Mouse (Mus musculus) embryonic facial prominence, embryonic 15.5 days (tissue): ENCODE data around the gene Myadml2. TPM values are rescaled to one million over a fixed set of nuclear protein-coding genes. Genes with fewer than 3 reads are reported as not detected.

Experiments used
- ATAC-seq: fragments of 200-750 bp; cut with Nextera tagmentation; 2 replicates; pipeline ENCODE4 v1.8.0; 2017; ENCODE audit warnings: low read depth, moderate TSS enrichment; ENCODE audit not compliant: insufficient number of reproducible peaks, low FRiP score, low TSS enrichment
- H3K27ac ChIP-seq: fragments of 300-500 bp; sonication (generic); replicated peaks from 2 replicates; pipeline ENCODE4 v1.5.1; 2015; ENCODE audit warnings: mild to moderate bottlenecking, inconsistent platforms
- H3K27me3 ChIP-seq: fragments of 300-500 bp; sonication (generic); 2 replicates; pipeline ENCODE4 v1.6.1; 2015; ENCODE audit warnings: inconsistent platforms
- H3K36me3 ChIP-seq: fragments of 300-500 bp; sonication (generic); 2 replicates; pipeline ENCODE4 v1.6.1; 2015; ENCODE audit warnings: mild to moderate bottlenecking, inconsistent platforms
- H3K4me1 ChIP-seq: fragments of 300-500 bp; sonication (generic); 2 replicates; pipeline ENCODE4 v1.6.1; 2015; ENCODE audit warnings: inconsistent platforms
- H3K4me2 ChIP-seq: fragments of 300-500 bp; sonication (generic); replicated peaks from 2 replicates; pipeline ENCODE4 v1.6.1; 2015; ENCODE audit warnings: mild to moderate bottlenecking, inconsistent platforms
- H3K4me3 ChIP-seq: fragments of 300-500 bp; sonication (generic); replicated peaks from 2 replicates; pipeline ENCODE4 v1.5.1; 2015; ENCODE audit warnings: mild to moderate bottlenecking, inconsistent platforms
- H3K9ac ChIP-seq: fragments of 300-500 bp; sonication (generic); 2 replicates; pipeline ENCODE4 v1.6.1; 2015; ENCODE audit warnings: inconsistent platforms
- H3K9me3 ChIP-seq: fragments of 300-500 bp; sonication (generic); replicated peaks from 2 replicates; pipeline ENCODE4 v1.6.1; 2016; ENCODE audit warnings: inconsistent platforms
- WGBS: fragments of 180-500 bp; shearing (Covaris S2); methylation state at CpG from one replicate; pipeline ENCODE4 v1.1.7; 2015; 5-methylcytosine and 5-hydroxymethylcytosine counted together
- polyA plus RNA-seq: library from polyadenylated mRNA; unstranded; fragments of >200 nt; fragmentation: Nextera tagmentation; extraction: Ambion mirVana; gene quantifications from 2 replicates; pipeline ENCODE4 v1.2.1, GENCODE M21; 2015

The Myadml2 gene
- polyA plus RNA-seq: 1.0 and 1.6 TPM in 2 replicates

DNA sequence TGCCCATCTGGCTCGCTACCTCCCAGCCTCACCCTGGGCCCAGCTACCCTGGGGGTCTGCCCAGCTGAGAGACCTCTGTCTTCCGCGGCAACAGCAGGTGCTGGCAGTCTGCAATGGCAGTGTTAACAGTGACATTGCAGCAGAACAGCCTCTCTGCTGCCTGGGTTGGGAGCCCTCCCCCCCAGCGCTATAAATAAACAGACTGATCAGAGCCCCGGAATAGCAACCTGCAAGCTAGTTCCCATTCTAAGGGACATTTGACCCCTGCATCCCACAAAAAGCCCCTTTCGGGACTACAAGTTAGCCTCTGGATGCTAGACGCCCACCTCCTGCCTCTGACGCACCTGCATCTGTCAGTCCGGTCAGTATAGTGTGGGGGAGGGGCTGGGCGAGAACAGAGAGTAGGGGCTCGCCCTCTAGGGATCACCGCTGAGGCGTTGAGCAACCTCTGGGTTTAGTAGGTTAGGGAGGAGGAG, at the start of gene Myadml2:
Myadml2 (minus strand) TSS at position 158 of the 476 bp plus-strand sequence.
- no peak within 1 kb of the TSS for H3K27ac ChIP-seq
- no peaks in the 10 kb centered on the region for H3K9me3 ChIP-seq
- H3K4me1 ChIP-seq: peaks cover 12% of the 10 kb centered on the region
- H3K27me3 ChIP-seq: peaks cover 11% of the 10 kb centered on the region
- peak within 1 kb of the TSS; percentile 8 for H3K4me2 ChIP-seq
- no peak for ATAC-seq
- 0 out of 2 replicates have a peak within 1 kb of the TSS, but pooled peaks have one; percentile 0 for H3K4me3 ChIP-seq
- H3K9ac ChIP-seq: no peak within 1 kb of the TSS
- WGBS: 4% methylated on average over 13 of the region's 13 CpGs
- H3K36me3 ChIP-seq: no peaks in the 10 kb centered on the region

- no peak overlapping the region for H3K4me3 ChIP-seq
- H3K27ac ChIP-seq: peak overlapping the region; percentile 34
- H3K9ac ChIP-seq: no peak overlapping the region
- H3K36me3 ChIP-seq: peaks cover 28% of the 10 kb centered on the region
- no peak overlapping the region for H3K4me2 ChIP-seq
- H3K9me3 ChIP-seq: no peaks in the 10 kb centered on the region
- no peaks in the 10 kb centered on the region for H3K27me3 ChIP-seq
- H3K4me1 ChIP-seq: peaks cover 23% of the 10 kb centered on the region
- no peak; the same call in 1 of the 2 replicates for ATAC-seq
- WGBS: 44% methylated on average over 10 of the region's 10 CpGs
Measured at GRCm38 (mm10) chr11:120697741-120698140, 49.8 kb upstream of the Myadml2 start.

DNA sequence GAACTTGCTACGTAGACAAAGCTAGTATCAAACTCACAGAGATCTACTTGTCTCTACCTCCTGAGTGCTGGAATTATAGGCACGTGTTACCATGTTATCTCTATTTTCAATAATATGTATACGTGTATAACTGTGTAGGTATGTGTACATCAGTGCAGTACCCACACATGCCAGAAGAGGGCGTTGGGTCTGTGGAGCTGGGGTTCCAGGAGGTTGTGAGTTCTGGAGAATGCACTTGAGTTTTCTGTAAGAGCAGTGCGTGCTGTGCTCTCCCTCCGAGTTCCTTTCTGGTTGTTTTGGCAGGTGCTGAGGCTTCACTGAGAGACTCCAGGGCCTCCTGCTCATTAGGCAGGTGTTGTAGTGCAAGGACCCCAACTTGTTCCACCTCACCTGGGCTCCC, 48.6 kb upstream of the Myadml2 start:
- H3K27me3 ChIP-seq: no peaks in the 10 kb centered on the region
- H3K9me3 ChIP-seq: no peaks in the 10 kb centered on the region
- no peak overlapping the region for H3K27ac ChIP-seq
- peaks cover 23% of the 10 kb centered on the region for H3K4me1 ChIP-seq
- 94% methylated on average over 6 of the region's 6 CpGs for WGBS
- no peak overlapping the region for H3K4me2 ChIP-seq
- peaks cover 20% of the 10 kb centered on the region for H3K36me3 ChIP-seq
- no peak overlapping the region for H3K4me3 ChIP-seq
- ATAC-seq: no peak
- no peak overlapping the region for H3K9ac ChIP-seq

- H3K4me2 ChIP-seq: no peak overlapping the region
- no peak for ATAC-seq
- no peaks in the 10 kb centered on the region for H3K9me3 ChIP-seq
- no peak overlapping the region for H3K4me3 ChIP-seq
- H3K27me3 ChIP-seq: no peaks in the 10 kb centered on the region
- 40% methylated on average over 12 of the region's 12 CpGs for WGBS
- no peak overlapping the region for H3K9ac ChIP-seq
- peaks cover 16% of the 10 kb centered on the region for H3K36me3 ChIP-seq
- peak overlapping the region; percentile 63; the same call in 1 of the 2 replicates for H3K27ac ChIP-seq
- peaks cover 23% of the 10 kb centered on the region for H3K4me1 ChIP-seq
Measured at GRCm38 (mm10) chr11:120695641-120696040, 47.7 kb upstream of the Myadml2 start.

GRCm38 (mm10) chr11:120695184-120695583, 47.2 kb upstream of the Myadml2 start:
- Histone ChIP-seq H3K27me3 (no peaks in the 10 kb centered on the region), H3K4me1 (peaks cover 23% of the 10 kb centered on the region), H3K4me3 (no peak overlapping the region), H3K9me3 (no peaks in the 10 kb centered on the region), H3K36me3 (peaks cover 20% of the 10 kb centered on the region), H3K9ac (no peak overlapping the region), H3K4me2 (no peak overlapping the region), H3K27ac (peak overlapping the region; percentile 63)
- 10% methylated on average over 4 of the region's 4 CpGs for WGBS
- peak; percentile 65; the same call in 1 of the 2 replicates for ATAC-seq

- no peaks in the 10 kb centered on the region for H3K27me3 ChIP-seq
- H3K4me3 ChIP-seq: no peak overlapping the region
- no peaks in the 10 kb centered on the region for H3K9me3 ChIP-seq
- WGBS: 76% methylated on average over 3 of the region's 3 CpGs
- H3K36me3 ChIP-seq: peaks cover 34% of the 10 kb centered on the region
- H3K27ac ChIP-seq: no peak overlapping the region
- H3K4me2 ChIP-seq: no peak overlapping the region
- H3K4me1 ChIP-seq: peaks cover 23% of the 10 kb centered on the region
- H3K9ac ChIP-seq: no peak overlapping the region
- no peak for ATAC-seq
Measured at GRCm38 (mm10) chr11:120693461-120693860, 45.5 kb upstream of the Myadml2 start.

GRCm38 (mm10) chr11:120692471-120693011, 44.6 kb upstream of the Myadml2 start:
- no peak for ATAC-seq
- 78% methylated on average over 4 of the region's 4 CpGs for WGBS
- Histone ChIP-seq H3K4me1 (peaks cover 19% of the 10 kb centered on the region), H3K4me2 (no peak overlapping the region), H3K4me3 (no peak overlapping the region), H3K36me3 (peaks cover 42% of the 10 kb centered on the region), H3K9me3 (no peaks in the 10 kb centered on the region), H3K27ac (no peak overlapping the region), H3K9ac (no peak overlapping the region), H3K27me3 (no peaks in the 10 kb centered on the region)

- Histone ChIP-seq H3K27ac (no peak overlapping the region), H3K4me2 (no peak overlapping the region), H3K27me3 (no peaks in the 10 kb centered on the region), H3K4me1 (peaks cover 11% of the 10 kb centered on the region), H3K36me3 (peaks cover 39% of the 10 kb centered on the region), H3K9ac (no peak overlapping the region), H3K9me3 (no peaks in the 10 kb centered on the region), H3K4me3 (no peak overlapping the region)
- ATAC-seq: no peak
- 69% methylated on average over 3 of the region's 3 CpGs for WGBS
Measured at GRCm38 (mm10) chr11:120689365-120689764, 41.4 kb upstream of the Myadml2 start.

DNA sequence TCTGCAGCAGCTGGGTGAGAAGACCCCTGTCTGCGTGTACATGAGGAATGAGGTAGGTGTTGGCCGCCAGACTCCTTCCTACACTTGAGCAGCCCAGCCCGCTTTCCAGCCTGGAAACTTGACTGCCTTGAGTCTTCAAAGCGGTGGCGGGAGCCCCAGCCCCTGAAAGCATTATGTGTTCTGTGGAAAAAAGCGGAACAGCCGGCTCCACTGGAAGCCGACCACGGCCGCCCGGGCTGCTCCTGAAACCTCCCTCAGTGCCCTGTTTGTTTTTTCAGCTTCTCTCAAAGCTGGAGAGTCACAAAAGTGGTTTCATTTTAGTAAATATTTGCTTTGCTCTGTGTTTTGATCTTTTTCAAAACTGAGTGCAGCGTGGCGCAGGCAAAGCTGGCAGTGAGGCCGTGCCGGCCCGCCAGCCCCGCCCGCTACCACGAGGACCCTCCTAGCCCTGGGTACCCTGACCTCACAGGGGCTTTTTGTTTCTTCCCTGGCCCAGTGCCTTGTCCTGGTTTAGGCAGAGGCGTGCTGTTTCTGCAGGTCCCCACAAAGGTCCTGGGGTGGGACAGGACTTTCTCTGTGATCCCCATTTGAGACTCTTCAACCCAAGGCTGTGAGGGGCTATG, 38.8 kb upstream of the Myadml2 start:
- Histone ChIP-seq H3K4me2 (no peak overlapping the region), H3K27ac (peak overlapping the region; percentile 82), H3K4me1 (peaks cover 10% of the 10 kb centered on the region), H3K36me3 (peaks cover 40% of the 10 kb centered on the region), H3K9me3 (no peaks in the 10 kb centered on the region), H3K9ac (no peak overlapping the region), H3K4me3 (no peak overlapping the region), H3K27me3 (no peaks in the 10 kb centered on the region)
- peak; percentile 44 for ATAC-seq
- WGBS: 53% methylated on average over 20 of the region's 20 CpGs

GRCm38 (mm10) chr11:120684660-120685059, 36.7 kb upstream of the Myadml2 start:
- Histone ChIP-seq H3K36me3 (peaks cover 49% of the 10 kb centered on the region), H3K9ac (no peak overlapping the region), H3K4me1 (peaks cover 10% of the 10 kb centered on the region), H3K9me3 (no peaks in the 10 kb centered on the region), H3K27ac (no peak overlapping the region; the same call in 1 of the 2 replicates), H3K4me3 (no peak overlapping the region), H3K27me3 (no peaks in the 10 kb centered on the region), H3K4me2 (no peak overlapping the region)
- 78% methylated on average over 2 of the region's 2 CpGs for WGBS
- no peak for ATAC-seq

- Histone ChIP-seq H3K36me3 (peaks cover 44% of the 10 kb centered on the region), H3K9me3 (no peaks in the 10 kb centered on the region), H3K27me3 (no peaks in the 10 kb centered on the region), H3K4me3 (no peak overlapping the region), H3K4me2 (no peak overlapping the region), H3K4me1 (peaks cover 10% of the 10 kb centered on the region), H3K27ac (no peak overlapping the region; the same call in 1 of the 2 replicates), H3K9ac (no peak overlapping the region)
- no peak for ATAC-seq
- WGBS: 55% methylated on average over 2 of the region's 2 CpGs
Measured at GRCm38 (mm10) chr11:120684086-120684485, 36.1 kb upstream of the Myadml2 start.
